ENCODE assay signal across 8 mouse cellular contexts in genomic region chr17:3114358-3114719, GRCm38 (mm10). TPM values are rescaled to one million over a fixed set of nuclear protein-coding genes. Genes with fewer than 3 reads are reported as not detected.
A peak's percentile ranks its signal among the peaks of the same experiment; 100 is the strongest.
DNase-seq lines count a peak whose midpoint lies in the region; ATAC-seq and TF ChIP-seq lines count a peak whose summit lies in the region.

No protein-coding gene starts in this region.

- TF ChIP-seq CTCF in kidney, adult 2 months (conservative IDR thresholded peaks at IDR 0.05; ENCODE audit: insufficient read depth, insufficient read length, low read depth, low read length) = no peak

- no peaks in the 10 kb centered on the region for H3K9me3 ChIP-seq in forebrain, embryonic 12.5 days
- H3K9me3 ChIP-seq in liver, embryonic 12.5 days (replicated peaks) = no peaks in the 10 kb centered on the region
- H3K9me3 ChIP-seq in stomach, embryonic 14.5 days (ENCODE audit: control insufficient read depth, low read depth, low read length) = no peaks in the 10 kb centered on the region

- peak overlapping the region; percentile 98 for H3K9ac ChIP-seq in forebrain, embryonic 12.5 days
- H3K9ac ChIP-seq in liver, embryonic 12.5 days = peak overlapping the region; percentile 99
- H3K9ac ChIP-seq in stomach, embryonic 14.5 days (replicated peaks; ENCODE audit: low read depth, low read length) = peak overlapping the region; percentile 94

- H3K4me2 ChIP-seq in forebrain, embryonic 12.5 days = peak overlapping the region; percentile 73
- peak overlapping the region; percentile 82 for H3K4me2 ChIP-seq in liver, embryonic 12.5 days
- H3K4me2 ChIP-seq in stomach, embryonic 14.5 days (replicated peaks; ENCODE audit: low read depth, low read length) = peak overlapping the region; percentile 59

- H3K27ac ChIP-seq in kidney, adult 2 months (ENCODE audit: insufficient read depth, low read depth, low read length) = peak overlapping the region; percentile 100
- H3K27ac ChIP-seq in forebrain, embryonic 12.5 days = peak overlapping the region; percentile 98
- H3K27ac ChIP-seq in liver, embryonic 12.5 days = peak overlapping the region; percentile 97
- H3K27ac ChIP-seq in stomach, embryonic 14.5 days (ENCODE audit: low read length) = peak overlapping the region; percentile 100

- TF ChIP-seq POLR2A in kidney, adult 2 months (IDR thresholded peaks at IDR 0.05; ENCODE audit: low read depth, low read length) = no peak

- H3K4me3 ChIP-seq in kidney, adult 2 months (ENCODE audit: insufficient read depth, low read depth, low read length) = peak overlapping the region; percentile 99
- H3K4me3 ChIP-seq in forebrain, embryonic 12.5 days (replicated peaks) = peak overlapping the region; percentile 99
- peak overlapping the region; percentile 79 for H3K4me3 ChIP-seq in liver, embryonic 12.5 days
- H3K4me3 ChIP-seq in stomach, embryonic 14.5 days (ENCODE audit: low read depth, low read length) = peak overlapping the region; percentile 76

- WGBS in kidney, adult 2 months = under 1% methylated on average over 31 of the region's 31 CpGs
- WGBS in forebrain, embryonic 12.5 days = 0% methylated on average over 31 of the region's 31 CpGs
- under 1% methylated on average over 31 of the region's 31 CpGs for WGBS in liver, embryonic 12.5 days (ENCODE audit: insufficient replicate concordance)
- 0% methylated on average over 31 of the region's 31 CpGs for WGBS in stomach, embryonic 14.5 days

- no peak for DNase-seq in kidney, adult 2 months
- DNase-seq in kidney, adult 8-10 months = no peak
- DNase-seq in MEL-GATA-1-ER (ENCODE audit: extremely low read depth, low read depth) = peak; percentile 42
- DNase-seq in ovary, postnatal 36 days (ENCODE audit: low spot score) = no peak
- DNase-seq in layer of hippocampus, postnatal 14 days (ENCODE audit: low spot score in 2 of 2) = no peak

- H3K27me3 ChIP-seq in kidney, adult 2 months (replicated peaks; ENCODE audit: control insufficient read depth, insufficient read depth, low read length) = no peaks in the 10 kb centered on the region
- H3K27me3 ChIP-seq in forebrain, embryonic 12.5 days = no peaks in the 10 kb centered on the region
- H3K27me3 ChIP-seq in liver, embryonic 12.5 days (replicated peaks) = no peaks in the 10 kb centered on the region
- H3K27me3 ChIP-seq in stomach, embryonic 14.5 days (ENCODE audit: control insufficient read depth, insufficient read depth, low read length) = no peaks in the 10 kb centered on the region

- H3K4me1 ChIP-seq in kidney, adult 2 months (ENCODE audit: control insufficient read depth, insufficient read depth, low read length) = peaks cover 11% of the 10 kb centered on the region; the same call in 1 of the 2 replicates
- H3K4me1 ChIP-seq in forebrain, embryonic 12.5 days = peaks cover 35% of the 10 kb centered on the region
- H3K4me1 ChIP-seq in liver, embryonic 12.5 days = peaks cover 34% of the 10 kb centered on the region
- peaks cover 4% of the 10 kb centered on the region; the same call in 1 of the 2 replicates for H3K4me1 ChIP-seq in stomach, embryonic 14.5 days (ENCODE audit: control insufficient read depth, insufficient read depth, low read length)

- no peaks in the 10 kb centered on the region for H3K36me3 ChIP-seq in kidney, adult 2 months (ENCODE audit: control insufficient read depth, insufficient read depth, low read length)
- no peaks in the 10 kb centered on the region for H3K36me3 ChIP-seq in forebrain, embryonic 12.5 days (replicated peaks)
- peaks cover 13% of the 10 kb centered on the region for H3K36me3 ChIP-seq in liver, embryonic 12.5 days
- H3K36me3 ChIP-seq in stomach, embryonic 14.5 days (ENCODE audit: control insufficient read depth, insufficient read depth, low read length) = no peaks in the 10 kb centered on the region

- ATAC-seq in forebrain, embryonic 12.5 days (ENCODE audit: low FRiP score) = peak; percentile 73
- ATAC-seq in liver, embryonic 12.5 days = peak; percentile 58
- ATAC-seq in stomach, embryonic 14.5 days (ENCODE audit: insufficient number of reproducible peaks, insufficient read depth, low FRiP score, low read depth) = peak; percentile 76

RNA-seq across cellular contexts. Expression of gene Scaf8, which starts 0.4 kb away (rescaled TPM):
- 21.9 and 22.6 TPM in 2 replicates for polyA plus RNA-seq in kidney, adult 2 months (2012; rRNA removed)
- polyA plus RNA-seq in forebrain, embryonic 12.5 days (2016; fragmentation: Nextera tagmentation; extraction: Ambion mirVana) = 27.6 TPM in 2 replicates
- 15.8 and 17.6 TPM in 2 replicates for polyA plus RNA-seq in liver, embryonic 12.5 days (2016; fragmentation: Nextera tagmentation; extraction: Ambion mirVana)
- polyA plus RNA-seq in stomach, embryonic 14.5 days (2014; fragmentation: Nextera tagmentation; extraction: Ambion mirVana) = 26.6 and 27.7 TPM in 2 replicates
- 10 to 100 TPM; 57.3 to 57.6 TPM for total RNA-seq in layer of hippocampus, postnatal 14 days (2021)
